Mouse (Mus musculus) cerebellum, adult 9-10 months (tissue): ENCODE results near the gene Csdc2.
A peak's percentile ranks its signal among the peaks of the same experiment; 100 is the strongest.

ENCODE experiments used
- DNase-seq: peaks from one replicate; pipeline ENCODE4 v3.0.0; 2022

The Csdc2 gene

GRCm38 (mm10) chr15:81925760-81926445 is 10.7 kb upstream of the Csdc2 start, which contains the start of gene Polr3h:
Gene Polr3h (minus strand): TSS chr15:81926240.
- peak; percentile 94 for DNase-seq

- DNase-seq: no peak
Measured at GRCm38 (mm10) chr15:81926446-81926822, 10.1 kb upstream of the Csdc2 start.

GRCm38 (mm10) chr15:81927741-81928140 is 8.8 kb upstream of the Csdc2 start:
- no peak for DNase-seq

- no peak for DNase-seq
Measured at GRCm38 (mm10) chr15:81928277-81928676, 8.3 kb upstream of the Csdc2 start.

GRCm38 (mm10) chr15:81932951-81933470 is 3.5 kb upstream of the Csdc2 start:
- no peak for DNase-seq

GRCm38 (mm10) chr15:81933986-81934385 is 2.6 kb upstream of the Csdc2 start:
- DNase-seq: no peak

- no peak for DNase-seq
Measured at GRCm38 (mm10) chr15:81935869-81936637, 506 bp upstream of the Csdc2 start.

GRCm38 (mm10) chr15:81937098-81937972 is 776 bp downstream of the Csdc2 start:
- peak; percentile 75 for DNase-seq

- DNase-seq: peak; percentile 80
Measured at GRCm38 (mm10) chr15:81938246-81938645, 1.7 kb downstream of the Csdc2 start.

GRCm38 (mm10) chr15:81939157-81939715 is 2.7 kb downstream of the Csdc2 start:
- DNase-seq: no peak

- no peak for DNase-seq
Measured at GRCm38 (mm10) chr15:81939774-81940173, 3.2 kb downstream of the Csdc2 start.

- DNase-seq: no peak
Measured at GRCm38 (mm10) chr15:81940219-81940618, 3.7 kb downstream of the Csdc2 start.

GRCm38 (mm10) chr15:81941010-81941409 is 4.5 kb downstream of the Csdc2 start:
- no peak for DNase-seq

- no peak for DNase-seq
Measured at GRCm38 (mm10) chr15:81943176-81943749, 6.7 kb downstream of the Csdc2 start.

GRCm38 (mm10) chr15:81949076-81949475 is 12.5 kb downstream of the Csdc2 start:
- no peak for DNase-seq

GRCm38 (mm10) chr15:81949476-81950131 is 13.0 kb downstream of the Csdc2 start:
- DNase-seq: no peak

GRCm38 (mm10) chr15:81950716-81951115 is 14.2 kb downstream of the Csdc2 start:
- DNase-seq: no peak

- no peak for DNase-seq
Measured at GRCm38 (mm10) chr15:81951159-81951558, 14.6 kb downstream of the Csdc2 start.

- no peak for DNase-seq
Measured at GRCm38 (mm10) chr15:81952310-81952709, 15.8 kb downstream of the Csdc2 start.

- peak; percentile 81 for DNase-seq
Measured at GRCm38 (mm10) chr15:81954151-81954583, 17.6 kb downstream of the Csdc2 start.

- DNase-seq: peak; percentile 50
Measured at GRCm38 (mm10) chr15:81954716-81955115, 18.2 kb downstream of the Csdc2 start.

GRCm38 (mm10) chr15:81955414-81955813 is 18.9 kb downstream of the Csdc2 start:
- DNase-seq: peak; percentile 27
